Mouse (Mus musculus): ENCODE data around the gene Gm9913. TPM values are rescaled to one million over a fixed set of nuclear protein-coding genes. Genes with fewer than 3 reads are reported as not detected.
A peak's percentile ranks its signal among the peaks of the same experiment; 100 is the strongest.

The Gm9913 gene
- polyA plus RNA-seq, 1 experiment, result 0.06 TPM

- H3K4me3 ChIP-seq (ENCODE audit: insufficient read depth, low read depth, low read length), result no peak overlapping the region
- H3K27ac ChIP-seq (ENCODE audit: insufficient read depth, low read depth, low read length), result no peak overlapping the region
Observed at GRCm38 (mm10) chr2:125481531-125482317, 23.2 kb upstream of the Gm9913 start.

GRCm38 (mm10) chr2:125484164-125484563 is 20.7 kb upstream of the Gm9913 start:
- DNase-seq, result peak; percentile 19
- Histone ChIP-seq H3K36me3 (ENCODE audit: control insufficient read depth, insufficient read depth, low read length) (no peaks in the 10 kb centered on the region), H3K4me1 (ENCODE audit: control insufficient read depth, insufficient read depth, low read length) (no peaks in the 10 kb centered on the region; the same call in 1 of the 2 replicates), H3K4me3 (ENCODE audit: insufficient read depth, low read depth, low read length) (no peak overlapping the region), H3K27ac (ENCODE audit: insufficient read depth, low read depth, low read length) (no peak overlapping the region), H3K27me3 (replicated peaks; ENCODE audit: control insufficient read depth, insufficient read depth, low read length) (no peaks in the 10 kb centered on the region; the same call in 1 of the 2 replicates)
- TF ChIP-seq POLR2A (IDR thresholded peaks at IDR 0.05; ENCODE audit: low read depth, low read length), result no peak
- TF ChIP-seq CTCF (conservative IDR thresholded peaks at IDR 0.05; ENCODE audit: insufficient read depth, insufficient read length, low read depth, low read length), result no peak

More at GRCm38 (mm10) chr2:125481531-125482317, 23.2 kb upstream of the Gm9913 start:
- TF ChIP-seq POLR2A (IDR thresholded peaks at IDR 0.05; ENCODE audit: low read depth, low read length) (no peak), CTCF (conservative IDR thresholded peaks at IDR 0.05; ENCODE audit: insufficient read depth, insufficient read length, low read depth, low read length) (no peak)
- 87% methylated on average over 9 of the region's 9 CpGs for WGBS
- DNase-seq, result no peak
- Histone ChIP-seq H3K4me1 (ENCODE audit: control insufficient read depth, insufficient read depth, low read length) (no peaks in the 10 kb centered on the region; the same call in 1 of the 2 replicates), H3K36me3 (ENCODE audit: control insufficient read depth, insufficient read depth, low read length) (no peaks in the 10 kb centered on the region), H3K27me3 (replicated peaks; ENCODE audit: control insufficient read depth, insufficient read depth, low read length) (no peaks in the 10 kb centered on the region; the same call in 1 of the 2 replicates)

GRCm38 (mm10) chr2:125484910-125485309 is 20.0 kb upstream of the Gm9913 start:
- Histone ChIP-seq H3K27me3 (replicated peaks; ENCODE audit: control insufficient read depth, insufficient read depth, low read length) (no peaks in the 10 kb centered on the region; the same call in 1 of the 2 replicates), H3K4me3 (ENCODE audit: insufficient read depth, low read depth, low read length) (no peak overlapping the region), H3K27ac (ENCODE audit: insufficient read depth, low read depth, low read length) (no peak overlapping the region), H3K4me1 (ENCODE audit: control insufficient read depth, insufficient read depth, low read length) (no peaks in the 10 kb centered on the region; the same call in 1 of the 2 replicates), H3K36me3 (ENCODE audit: control insufficient read depth, insufficient read depth, low read length) (no peaks in the 10 kb centered on the region)
- WGBS, result 51% methylated on average over 9 of the region's 9 CpGs
- TF ChIP-seq CTCF (conservative IDR thresholded peaks at IDR 0.05; ENCODE audit: insufficient read depth, insufficient read length, low read depth, low read length), result no peak
- TF ChIP-seq POLR2A (IDR thresholded peaks at IDR 0.05; ENCODE audit: low read depth, low read length), result no peak
- DNase-seq, result no peak

- H3K27me3 ChIP-seq (replicated peaks; ENCODE audit: control insufficient read depth, insufficient read depth, low read length), result no peaks in the 10 kb centered on the region
Observed at GRCm38 (mm10) chr2:125489979-125490378, 14.9 kb upstream of the Gm9913 start.

GRCm38 (mm10) chr2:125492050-125492900 is 12.6 kb upstream of the Gm9913 start:
- Histone ChIP-seq H3K4me3 (ENCODE audit: insufficient read depth, low read depth, low read length) (no peak overlapping the region), H3K4me1 (ENCODE audit: control insufficient read depth, insufficient read depth, low read length) (no peaks in the 10 kb centered on the region), H3K27me3 (replicated peaks; ENCODE audit: control insufficient read depth, insufficient read depth, low read length) (no peaks in the 10 kb centered on the region), H3K36me3 (ENCODE audit: control insufficient read depth, insufficient read depth, low read length) (no peaks in the 10 kb centered on the region), H3K27ac (ENCODE audit: insufficient read depth, low read depth, low read length) (no peak overlapping the region)
- no peak for TF ChIP-seq POLR2A (IDR thresholded peaks at IDR 0.05; ENCODE audit: low read depth, low read length)
- no peak for TF ChIP-seq CTCF (conservative IDR thresholded peaks at IDR 0.05; ENCODE audit: insufficient read depth, insufficient read length, low read depth, low read length)
- peak; percentile 15 for DNase-seq
- 44% methylated on average over 15 of the region's 15 CpGs for WGBS

More at GRCm38 (mm10) chr2:125489979-125490378, 14.9 kb upstream of the Gm9913 start:
- H3K27ac ChIP-seq (ENCODE audit: insufficient read depth, low read depth, low read length), result no peak overlapping the region
- H3K4me3 ChIP-seq (ENCODE audit: insufficient read depth, low read depth, low read length), result no peak overlapping the region
- DNase-seq, result no peak
- TF ChIP-seq POLR2A (IDR thresholded peaks at IDR 0.05; ENCODE audit: low read depth, low read length) (no peak), CTCF (conservative IDR thresholded peaks at IDR 0.05; ENCODE audit: insufficient read depth, insufficient read length, low read depth, low read length) (no peak)
- WGBS, result 91% methylated on average over 1 of the region's 1 CpGs
- no peaks in the 10 kb centered on the region for H3K36me3 ChIP-seq (ENCODE audit: control insufficient read depth, insufficient read depth, low read length)
- no peaks in the 10 kb centered on the region for H3K4me1 ChIP-seq (ENCODE audit: control insufficient read depth, insufficient read depth, low read length)

GRCm38 (mm10) chr2:125494291-125494690 is 10.6 kb upstream of the Gm9913 start:
- H3K36me3 ChIP-seq (ENCODE audit: control insufficient read depth, insufficient read depth, low read length), result no peaks in the 10 kb centered on the region
- no peak overlapping the region for H3K4me3 ChIP-seq (ENCODE audit: insufficient read depth, low read depth, low read length)
- DNase-seq, result no peak
- no peaks in the 10 kb centered on the region for H3K4me1 ChIP-seq (ENCODE audit: control insufficient read depth, insufficient read depth, low read length)
- no peak overlapping the region for H3K27ac ChIP-seq (ENCODE audit: insufficient read depth, low read depth, low read length)
- no peak for TF ChIP-seq POLR2A (IDR thresholded peaks at IDR 0.05; ENCODE audit: low read depth, low read length)
- TF ChIP-seq CTCF (conservative IDR thresholded peaks at IDR 0.05; ENCODE audit: insufficient read depth, insufficient read length, low read depth, low read length), result no peak
- 97% methylated on average over 2 of the region's 2 CpGs for WGBS
- no peaks in the 10 kb centered on the region for H3K27me3 ChIP-seq (replicated peaks; ENCODE audit: control insufficient read depth, insufficient read depth, low read length)
